Mouse (Mus musculus) kidney, postnatal 36 days (tissue): ENCODE results near the gene Msrb2.
A peak's percentile ranks its signal among the peaks of the same experiment; 100 is the strongest.

Source experiments
- DNase-seq, 2 experiments: peaks; one replicate each; pipeline ENCODE4 v3.0.0; 2021 to 2022; ENCODE audit warnings: mixed read lengths in 2 of 2

Gene Msrb2

DNA sequence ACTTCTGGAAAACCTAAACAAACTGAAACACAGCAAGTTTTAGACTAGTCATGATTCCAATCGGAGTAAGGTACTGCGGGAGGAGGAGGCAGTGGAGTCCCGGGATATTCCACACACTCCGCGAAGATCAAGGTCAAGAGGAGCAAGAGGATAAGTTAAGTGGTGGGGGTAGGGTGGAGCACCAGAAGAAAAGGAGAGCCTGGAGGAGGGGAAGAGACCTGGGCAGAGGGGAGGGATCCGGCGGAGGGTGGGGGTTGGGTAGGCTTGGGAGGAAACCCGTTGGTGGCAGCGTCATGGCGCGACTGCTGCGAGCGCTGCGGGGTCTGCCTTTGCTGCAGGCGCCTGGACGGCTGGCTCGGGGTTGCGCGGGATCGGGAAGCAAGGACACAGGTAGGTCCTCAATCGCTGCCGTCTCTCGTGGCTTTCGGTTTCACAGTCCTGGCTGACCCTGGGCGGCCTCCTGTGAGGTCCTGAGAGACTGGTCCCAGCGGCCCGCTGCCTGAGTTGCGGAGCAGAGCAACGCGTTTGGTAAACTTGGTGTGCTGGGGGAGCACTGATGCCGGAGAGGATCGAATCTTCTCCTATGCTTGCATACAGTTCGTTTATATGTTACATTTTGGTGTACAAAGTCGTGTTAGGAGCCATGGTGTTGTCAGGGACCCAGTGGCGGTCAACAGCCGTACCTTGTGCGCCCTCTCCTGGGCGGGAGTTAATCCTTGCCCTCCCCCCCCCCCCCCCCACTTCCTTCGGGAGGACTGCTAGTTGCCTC lies at the start of gene Msrb2:
Msrb2 (plus strand) TSS at position 51 of the 769 bp plus-strand sequence.
- peak; percentile 76 to 91 for DNase-seq

DNA sequence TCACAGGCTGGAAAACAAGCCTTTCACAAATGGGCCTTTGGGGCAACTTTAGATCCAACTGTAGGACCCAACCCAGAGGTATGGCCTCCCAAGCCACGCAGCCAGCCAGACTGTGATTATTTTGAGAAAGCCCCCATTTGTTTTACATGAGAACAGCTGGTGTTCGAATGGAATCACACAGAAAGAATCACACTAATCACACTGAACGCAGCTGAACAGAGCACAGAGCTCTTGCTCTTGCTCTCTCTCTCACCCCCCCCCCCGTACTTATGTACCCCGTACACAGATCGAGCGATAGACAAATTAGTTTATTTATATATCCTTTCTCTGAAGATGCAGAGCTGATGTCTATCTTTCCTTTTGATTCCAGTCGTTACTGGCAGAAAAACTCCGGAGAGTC lies 48.8 kb upstream of the Msrb2 start:
- no peak for DNase-seq

DNA sequence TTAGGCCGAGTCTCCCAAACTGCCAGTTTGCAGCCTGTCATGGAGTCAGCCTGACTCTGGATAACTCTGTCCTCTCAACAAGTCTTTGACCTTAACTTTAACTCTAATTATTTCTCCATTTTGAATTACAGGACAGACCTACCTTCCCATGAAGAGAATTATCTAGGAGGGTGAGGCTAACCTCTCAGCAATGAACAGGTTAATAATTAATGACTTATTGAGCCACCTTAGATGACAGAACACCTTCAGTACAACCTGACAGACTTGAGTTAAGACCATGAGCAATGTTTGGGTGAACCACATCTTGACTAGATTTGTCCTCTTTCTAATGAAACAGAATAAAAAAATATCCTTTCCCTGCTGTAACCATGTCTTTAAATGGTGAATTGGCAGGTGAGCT lies 44.9 kb upstream of the Msrb2 start:
- DNase-seq: no peak

DNA sequence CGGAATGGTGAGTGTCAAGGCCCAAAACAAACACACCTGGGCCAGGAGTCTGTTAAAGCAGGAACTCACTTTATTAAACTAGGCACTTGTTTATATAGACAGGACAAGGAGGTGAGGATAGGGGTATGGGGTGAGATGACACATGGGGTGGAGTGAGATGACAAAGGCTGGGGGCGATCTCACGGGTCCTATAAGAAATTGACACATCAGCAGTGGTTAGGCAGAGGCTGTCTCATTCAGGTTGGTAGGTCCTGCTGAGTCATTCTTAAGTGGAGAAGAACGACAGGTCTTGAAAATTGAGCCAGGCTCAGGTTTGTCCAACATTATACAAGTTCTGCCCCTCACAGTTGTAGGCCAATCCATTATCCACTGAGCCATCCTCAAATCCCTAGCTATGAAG lies 43.4 kb upstream of the Msrb2 start:
- no peak for DNase-seq

DNA sequence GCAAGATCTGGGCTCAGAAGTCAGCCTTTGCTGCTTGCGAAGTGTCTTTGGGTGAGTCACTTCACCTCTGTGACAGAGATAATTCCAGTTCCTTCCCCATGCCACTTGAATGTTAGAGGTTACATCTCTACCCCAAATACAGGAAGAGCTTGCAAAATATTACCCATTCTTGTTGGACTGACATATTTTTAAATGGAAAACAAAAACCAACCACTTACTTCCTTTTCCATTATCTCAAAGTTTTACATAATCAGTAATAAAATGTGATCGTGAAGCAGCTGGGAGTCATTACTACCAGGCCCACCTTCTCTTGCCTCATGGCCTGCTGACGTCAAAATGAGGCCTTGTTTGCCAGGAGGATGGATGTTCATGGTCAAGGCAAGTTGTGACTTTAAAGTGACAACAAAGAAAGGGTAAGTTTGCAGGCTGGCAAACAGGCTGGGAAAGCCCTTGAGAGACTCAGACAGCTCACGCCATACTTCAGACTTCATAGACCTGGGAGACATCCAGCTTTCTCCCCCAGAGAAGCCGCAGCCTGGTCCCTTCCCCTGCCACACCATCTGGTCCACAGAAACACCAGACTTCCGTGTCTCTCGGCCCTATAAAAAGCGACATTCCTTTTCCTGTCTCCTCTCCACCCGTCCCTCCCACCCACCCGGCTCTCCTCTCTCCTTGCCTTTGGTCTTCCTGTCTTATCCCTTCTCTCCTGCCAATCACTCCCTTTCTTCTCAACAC lies 27.2 kb upstream of the Msrb2 start:
- DNase-seq: peak in 1 of 2 experiments; percentile 12

DNA sequence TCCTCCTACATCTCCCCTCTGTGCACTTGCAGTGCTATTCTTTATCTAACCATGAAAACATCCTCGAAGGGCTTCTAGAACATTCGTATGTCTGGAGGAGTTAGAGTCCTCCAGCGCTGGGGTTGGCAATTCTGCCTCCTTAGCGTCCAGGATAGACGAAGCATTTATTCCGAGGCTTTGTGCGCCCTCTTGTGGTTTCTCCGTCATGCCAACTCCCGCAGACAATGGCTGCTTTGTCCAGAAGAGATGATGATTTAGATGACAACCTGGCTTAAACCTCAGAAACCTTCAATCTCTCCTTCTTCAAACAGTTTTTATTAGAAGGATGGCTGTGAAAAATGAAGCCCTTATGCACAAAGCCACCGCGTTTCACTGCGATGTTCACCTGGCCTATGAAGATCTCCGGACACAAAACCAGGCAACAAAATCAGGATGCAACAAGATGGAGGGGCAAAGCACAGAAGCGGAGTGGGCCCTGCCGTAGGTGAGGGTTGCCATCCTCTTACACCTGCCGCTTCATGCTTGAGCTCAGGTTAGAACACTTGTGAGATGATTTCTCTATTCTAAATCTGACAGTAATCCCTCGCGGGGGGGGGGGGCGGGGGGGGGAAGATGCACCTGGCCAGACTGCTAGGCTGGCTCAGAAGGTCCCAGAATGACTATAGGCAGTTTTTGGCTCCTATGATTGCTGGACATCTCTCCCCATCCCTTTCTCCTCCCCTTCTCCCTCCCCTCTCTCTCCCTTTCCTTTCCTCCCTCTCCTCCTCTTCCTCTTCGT lies 26.4 kb upstream of the Msrb2 start:
- DNase-seq: peak; percentile 86 to 95

DNA sequence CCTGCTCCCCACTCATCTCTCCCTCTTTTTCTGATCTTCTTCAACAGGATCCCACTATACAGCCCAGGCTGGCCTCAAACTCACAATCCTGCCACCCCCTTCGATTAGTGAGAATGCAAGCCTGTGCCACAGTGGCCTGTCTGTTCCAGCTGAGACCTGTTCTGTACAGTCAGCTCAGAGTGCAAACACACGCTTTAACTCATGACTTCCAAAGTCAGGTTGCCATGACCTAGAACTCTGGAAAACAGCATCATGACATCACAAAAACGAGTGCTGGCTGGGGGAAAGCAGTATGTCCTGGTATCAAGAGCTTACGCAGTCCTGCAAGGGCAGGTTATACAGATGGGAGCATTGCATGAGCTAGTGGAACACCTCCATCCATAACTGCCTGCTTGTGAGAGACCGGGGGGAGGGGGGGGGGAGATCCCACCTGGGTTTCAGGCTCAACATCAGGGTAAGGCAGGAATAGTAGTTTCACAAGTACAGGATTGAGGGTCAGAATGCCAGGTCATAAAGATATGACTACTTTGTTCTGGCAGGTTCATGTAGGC lies 25.8 kb upstream of the Msrb2 start:
- DNase-seq: no peak

DNA sequence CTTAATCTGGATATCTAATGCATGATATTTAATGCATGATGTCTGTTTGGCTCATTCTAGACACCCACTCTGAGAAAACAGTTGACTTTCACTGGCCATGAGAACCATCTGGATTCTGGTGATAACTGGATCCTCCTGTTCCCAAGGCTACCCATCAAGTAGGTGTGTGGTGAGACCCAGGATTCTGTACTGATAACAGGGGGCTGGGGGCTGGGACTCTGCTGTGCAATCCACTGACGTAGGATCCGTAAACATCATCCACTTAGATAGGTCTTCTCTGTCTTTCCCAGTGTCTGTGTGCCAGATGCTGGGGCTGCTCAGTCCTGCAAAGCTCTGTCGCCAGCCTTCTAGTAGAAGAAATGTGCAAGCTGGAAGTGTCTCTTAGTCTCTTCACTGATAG lies 22.8 kb upstream of the Msrb2 start:
- no peak for DNase-seq

DNA sequence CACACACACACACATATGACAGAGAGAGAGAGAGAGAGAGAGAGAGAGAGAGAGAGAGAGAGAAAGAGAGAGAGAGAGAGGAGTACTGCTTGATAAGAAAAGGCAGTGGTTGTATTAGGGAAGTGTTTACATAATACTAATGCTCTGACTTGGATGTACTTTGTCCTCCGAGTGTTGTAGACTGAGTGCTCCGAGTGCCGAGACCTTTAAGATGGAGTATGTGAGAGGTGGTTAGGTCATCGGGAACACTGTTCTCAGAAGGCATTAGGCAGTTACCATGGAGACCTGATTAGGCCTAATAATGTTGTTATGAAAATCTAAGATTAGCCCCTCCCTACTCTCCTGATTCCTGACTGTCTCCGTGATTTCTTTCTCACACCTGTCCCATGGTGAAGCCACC lies 21.1 kb upstream of the Msrb2 start:
- no peak for DNase-seq

DNA sequence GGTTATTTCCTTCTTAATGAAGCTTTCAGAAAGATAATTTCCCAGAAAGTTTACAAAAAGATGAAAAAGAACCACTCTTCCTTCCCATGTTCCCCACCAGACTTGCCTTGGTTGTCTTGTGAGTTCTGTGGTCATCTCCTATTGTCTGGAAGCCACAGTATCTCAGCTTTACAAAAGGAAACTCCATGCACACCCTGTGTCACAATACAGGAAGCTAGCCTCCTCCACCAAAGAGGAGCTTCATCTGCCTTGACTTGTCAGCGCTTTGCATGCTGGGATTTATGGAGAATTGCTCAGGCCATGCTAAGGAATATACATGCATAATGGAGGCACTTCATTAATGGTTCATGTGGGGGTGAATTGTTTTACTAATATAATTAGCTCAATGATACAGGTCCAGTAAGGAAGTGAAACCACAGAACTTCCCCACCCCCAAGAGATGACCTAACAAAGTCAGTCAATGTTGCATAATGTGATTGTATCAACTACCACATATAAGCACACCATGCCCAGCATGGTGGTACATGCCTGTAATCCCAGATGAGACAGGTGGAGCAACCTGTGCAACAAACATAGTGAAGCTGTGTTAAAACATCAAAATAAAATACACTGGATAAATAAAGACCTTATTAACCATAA lies 19.5 kb upstream of the Msrb2 start:
- no peak for DNase-seq

DNA sequence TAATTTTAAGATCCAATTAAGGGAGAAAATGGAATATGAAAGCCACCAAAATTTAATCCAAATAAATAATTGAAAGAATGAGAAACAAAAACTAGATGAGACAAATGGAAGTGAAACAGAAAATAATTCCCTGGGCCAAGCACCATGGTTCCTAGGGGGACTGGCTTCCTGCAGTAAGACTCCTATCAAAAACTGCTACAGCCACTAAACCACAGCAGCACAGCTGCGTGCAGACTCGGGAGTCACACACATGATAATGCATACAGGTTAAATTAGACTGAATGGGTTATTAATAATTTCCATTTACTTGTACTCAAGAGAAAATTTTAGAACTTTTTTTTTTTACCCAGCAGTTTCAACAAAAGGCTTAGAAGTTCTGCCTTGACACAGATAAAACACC lies 18.1 kb upstream of the Msrb2 start:
- no peak for DNase-seq

DNA sequence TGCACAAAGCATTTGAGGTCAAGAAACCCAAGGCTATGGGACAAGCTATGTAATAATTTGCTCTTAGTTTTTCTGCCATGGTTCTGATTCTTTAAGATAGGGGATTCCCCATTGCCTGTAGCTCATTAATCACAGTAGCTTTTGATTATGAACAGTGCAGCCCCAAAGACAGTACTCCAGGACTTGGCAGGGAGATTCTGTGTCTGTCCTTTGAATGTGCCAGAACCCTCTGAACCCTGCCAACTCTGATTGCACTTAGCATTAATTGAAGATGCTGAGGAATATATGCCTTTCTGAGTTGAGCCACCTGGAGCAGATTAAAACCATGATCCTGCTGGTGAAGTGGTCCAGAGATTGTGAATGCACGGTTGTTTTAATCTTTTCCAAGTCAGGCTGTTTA lies 8.4 kb upstream of the Msrb2 start:
- DNase-seq: no peak

DNA sequence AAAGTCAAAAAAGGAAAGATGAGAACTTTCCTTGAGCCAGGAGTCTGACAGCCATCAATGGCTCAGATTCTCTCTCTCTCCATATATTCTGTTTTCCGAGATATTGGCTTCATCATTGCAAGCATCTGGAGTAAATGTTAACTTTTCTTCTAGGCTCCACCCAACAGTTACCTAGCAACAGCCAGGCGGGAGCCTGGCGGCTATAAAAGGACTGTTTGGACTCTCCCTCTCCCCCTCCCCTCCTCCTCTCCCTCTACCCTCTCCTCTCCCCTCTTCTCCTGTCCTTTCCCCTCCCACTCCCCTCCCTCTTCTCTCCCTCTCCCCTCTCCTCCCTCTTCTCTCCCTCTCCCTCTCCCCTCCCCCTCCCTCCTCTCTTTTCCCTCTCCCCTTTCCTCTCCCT lies 4.8 kb upstream of the Msrb2 start:
- no peak for DNase-seq

DNA sequence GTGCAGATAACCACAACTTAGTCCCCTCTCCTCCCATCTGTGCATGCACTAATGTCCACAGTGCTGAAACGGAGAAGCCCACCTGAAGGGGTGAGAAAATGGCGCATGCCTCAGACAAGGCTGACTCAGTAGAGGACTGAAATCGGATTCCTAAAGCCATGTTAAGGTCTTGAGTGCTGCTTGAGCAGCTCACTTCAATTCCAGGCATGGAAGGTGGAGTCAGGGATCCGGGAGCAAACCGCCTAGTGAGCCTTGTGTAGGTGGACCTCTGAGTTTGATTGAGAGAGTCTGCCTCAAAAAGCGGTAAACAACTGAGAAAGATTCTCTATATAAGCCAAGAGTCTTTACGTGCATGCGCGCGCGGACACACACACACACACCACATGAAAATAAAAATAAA lies 4.1 kb upstream of the Msrb2 start:
- DNase-seq: no peak

DNA sequence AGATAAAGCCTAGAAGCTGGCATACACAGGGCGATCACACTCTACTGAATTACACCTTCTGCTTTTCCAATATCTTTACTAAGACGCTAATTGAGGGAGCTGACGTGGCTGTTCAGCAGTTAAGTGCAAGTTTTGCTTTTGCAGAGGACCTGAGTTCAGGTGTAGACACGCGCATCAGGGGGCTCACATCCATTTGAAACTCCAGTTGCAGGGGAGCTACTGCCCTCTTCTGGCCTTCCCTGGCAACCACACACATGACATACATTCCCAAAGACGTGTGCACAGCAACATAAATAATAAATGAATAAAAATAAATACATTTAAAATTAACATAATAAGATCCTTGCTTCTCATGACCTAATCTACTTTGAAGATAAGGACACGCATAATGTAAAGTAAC lies 2.5 kb downstream of the Msrb2 start:
- peak in 1 of 2 experiments; percentile 43 for DNase-seq

DNA sequence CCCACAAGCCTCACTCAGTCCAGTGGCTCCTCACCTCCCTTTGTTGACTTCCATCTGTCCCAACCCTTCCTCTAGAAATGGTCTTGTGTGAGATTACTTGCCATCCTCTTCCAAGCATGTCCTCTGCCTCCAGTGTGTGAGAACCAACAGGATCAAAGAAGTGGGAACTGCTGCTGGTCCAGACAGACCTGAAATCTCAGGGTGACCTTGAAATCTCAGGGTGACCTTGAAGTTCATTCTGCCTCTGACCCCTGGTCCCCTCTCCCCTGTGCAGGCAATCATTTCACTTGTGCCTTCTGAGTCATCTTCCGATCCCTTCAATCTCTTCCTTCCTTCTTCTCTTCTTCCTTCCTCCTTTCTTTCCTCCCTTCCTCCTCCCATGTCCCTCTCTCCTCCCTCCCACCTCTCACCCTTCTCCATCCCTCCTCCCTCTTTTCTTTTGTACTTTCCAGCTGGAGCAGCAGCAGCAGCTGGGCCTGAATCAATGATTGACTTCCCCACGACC lies 9.3 kb downstream of the Msrb2 start:
- no peak for DNase-seq

DNA sequence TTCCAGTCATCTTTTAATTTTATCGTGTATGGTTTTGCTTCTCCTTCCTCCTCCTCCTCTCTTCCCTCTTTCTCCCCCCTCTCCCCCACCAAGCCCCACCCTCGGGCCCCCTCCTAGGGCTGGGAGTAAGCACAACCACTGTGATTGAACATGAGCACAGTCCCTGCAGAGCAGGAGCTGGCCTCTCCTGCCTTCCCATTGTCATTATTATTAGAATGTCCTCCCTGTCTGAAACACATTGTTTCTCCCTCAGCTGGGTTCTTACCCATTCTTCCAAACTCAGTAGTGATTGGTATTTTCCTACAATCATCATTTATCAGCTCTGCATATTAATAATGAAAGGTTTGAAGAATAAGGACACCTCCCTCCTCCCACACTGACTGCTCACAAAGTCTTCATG lies 9.7 kb downstream of the Msrb2 start:
- no peak for DNase-seq

DNA sequence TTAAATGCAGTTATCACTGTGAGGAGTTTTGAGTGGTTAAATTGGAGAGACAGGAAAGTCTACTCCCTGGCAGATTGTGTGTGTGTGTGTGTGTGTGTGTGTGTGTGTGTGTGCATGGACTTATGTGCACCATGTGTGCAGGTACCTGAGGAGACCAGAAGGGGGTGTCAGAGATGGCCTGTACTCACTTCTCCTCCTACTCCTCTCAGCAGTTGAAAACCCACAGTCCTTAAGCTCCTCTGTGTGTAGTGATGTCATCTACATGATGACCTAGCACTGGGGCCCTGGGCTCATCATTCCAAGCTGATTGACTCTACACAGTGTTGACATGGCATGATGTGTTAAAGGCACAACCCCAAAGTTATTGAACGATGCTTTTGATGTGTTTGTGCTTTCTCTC lies 11.0 kb downstream of the Msrb2 start:
- no peak for DNase-seq

DNA sequence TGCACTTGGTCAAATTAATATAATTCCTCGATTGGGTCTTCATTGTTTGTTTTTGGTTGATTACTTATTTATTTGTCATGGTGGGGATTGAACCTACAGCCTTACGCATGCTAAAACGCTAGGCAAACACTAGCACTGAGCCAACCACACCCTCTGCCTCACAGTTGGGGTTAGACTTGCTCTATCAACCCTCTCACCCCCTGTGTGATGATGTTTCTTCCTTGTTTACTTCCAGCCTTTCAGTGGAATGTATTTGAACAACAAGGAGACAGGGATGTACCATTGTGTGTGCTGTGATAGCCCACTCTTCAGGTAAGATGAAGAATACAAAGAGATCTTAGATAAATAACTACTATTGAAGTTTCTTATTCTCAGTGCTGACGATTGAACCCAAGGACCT lies 11.8 kb downstream of the Msrb2 start:
- no peak for DNase-seq

DNA sequence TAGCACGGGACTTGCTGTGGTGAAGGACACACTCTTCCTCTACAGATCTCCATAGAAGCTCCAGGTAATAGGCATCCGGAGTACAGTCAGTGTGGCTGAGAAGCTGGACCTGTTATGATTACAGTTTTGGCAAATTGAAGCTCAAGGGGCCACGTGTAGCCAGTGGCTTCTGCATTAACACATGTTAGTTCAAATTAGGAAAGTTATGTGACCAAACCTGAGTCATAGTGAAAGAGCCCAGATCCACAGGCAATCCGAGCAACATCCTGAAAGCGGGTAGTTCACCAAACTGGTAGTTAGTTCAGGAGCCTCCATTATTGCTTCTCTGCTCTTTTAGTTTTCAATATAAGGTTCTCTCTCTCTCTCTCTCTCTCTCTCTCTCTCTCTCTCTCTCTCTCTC lies 14.5 kb downstream of the Msrb2 start:
- DNase-seq: no peak

DNA sequence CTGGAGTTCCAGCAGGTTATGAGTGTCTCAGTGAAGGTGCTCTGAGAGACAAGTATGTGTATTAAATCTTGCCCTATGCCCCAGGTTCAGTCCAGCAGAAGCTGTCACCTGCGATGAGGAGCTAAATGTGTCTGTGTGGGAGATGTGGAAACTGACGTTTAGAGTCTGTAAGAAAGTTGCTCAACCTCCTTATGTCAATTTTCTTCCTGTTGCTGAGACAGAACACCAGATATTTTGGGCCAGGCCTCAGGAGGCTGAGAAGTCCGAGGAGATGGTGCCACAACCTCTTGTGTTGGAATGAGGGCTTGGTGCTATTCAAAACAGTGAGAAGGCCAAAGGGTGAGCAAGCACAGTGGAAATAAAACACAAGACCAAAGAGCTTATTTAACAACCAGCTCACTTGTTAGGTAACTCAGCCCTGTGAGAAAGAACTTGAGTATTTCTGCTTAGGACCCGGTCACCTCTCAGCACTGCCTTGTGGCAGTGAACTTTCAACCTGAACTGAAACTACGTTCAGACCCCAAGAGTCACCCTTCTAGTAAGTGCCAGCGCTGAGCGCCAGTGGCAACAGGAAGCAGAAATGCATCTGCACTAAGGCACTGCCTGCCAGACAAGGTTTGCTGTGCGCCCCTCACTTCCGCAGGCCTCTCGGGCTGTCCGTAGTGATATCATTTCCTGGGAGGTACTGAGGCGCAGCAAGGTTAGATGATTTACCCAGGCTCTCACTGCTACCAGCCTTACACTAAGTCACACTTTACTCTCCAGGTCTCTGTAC lies 17.3 kb downstream of the Msrb2 start:
- peak; percentile 6 to 26 for DNase-seq
